25 mouse cellular contexts compared by ENCODE assay signal in genomic region chr1:60904456-60904978, GRCm38 (mm10). TPM values are rescaled to one million over a fixed set of nuclear protein-coding genes. Genes with fewer than 3 reads are reported as not detected.
"Had no signal": no experiment of that assay in that cellular context is flagged by ENCODE, and none has a peak within 500 bp of the region (broad histone marks: within the 10 kb centered on the region; RNA-seq: fewer than 3 reads in every experiment).

No protein-coding gene starts in this region.

- H3K27ac ChIP-seq: liver, embryonic 15.5 days; lung, embryonic 15.5 days; macrophage; midbrain, embryonic 13.5 days; midbrain, embryonic 15.5 days; neural tube, embryonic 12.5 days; stomach, embryonic 15.5 days; stomach, postnatal 0 days had no signal

- H3K9me3 ChIP-seq: liver, embryonic 15.5 days; lung, embryonic 15.5 days; midbrain, embryonic 13.5 days; midbrain, embryonic 15.5 days; neural tube, embryonic 12.5 days; stomach, embryonic 15.5 days had no signal

- H3K9ac ChIP-seq: liver, embryonic 15.5 days; liver, postnatal 0 days; lung, embryonic 15.5 days; midbrain, embryonic 13.5 days; midbrain, embryonic 15.5 days; neural tube, embryonic 12.5 days; stomach, embryonic 15.5 days had no signal

- H3K4me3 ChIP-seq: liver, embryonic 15.5 days; lung, embryonic 15.5 days; megakaryocyte, embryonic 14.5 days; midbrain, embryonic 13.5 days; midbrain, embryonic 15.5 days; neural tube, embryonic 12.5 days; stomach, embryonic 15.5 days had no signal

- H3K4me2 ChIP-seq: liver, embryonic 15.5 days; lung, embryonic 15.5 days; midbrain, embryonic 11.5 days; midbrain, embryonic 13.5 days; midbrain, embryonic 15.5 days; neural tube, embryonic 12.5 days; stomach, embryonic 15.5 days had no signal

- H3K27me3 ChIP-seq: liver, embryonic 15.5 days; lung, embryonic 15.5 days; megakaryocyte, embryonic 14.5 days; midbrain, embryonic 13.5 days; midbrain, embryonic 15.5 days; neural tube, embryonic 12.5 days; stomach, embryonic 15.5 days had no signal

- ATAC-seq: liver, postnatal 0 days; lung, postnatal 0 days; midbrain, embryonic 13.5 days; midbrain, embryonic 15.5 days had no signal

- H3K4me1 ChIP-seq: liver, embryonic 15.5 days; lung, embryonic 15.5 days; midbrain, embryonic 13.5 days; midbrain, embryonic 15.5 days; neural tube, embryonic 12.5 days; stomach, embryonic 15.5 days had no signal

- H3K36me3 ChIP-seq: liver, embryonic 15.5 days; lung, embryonic 15.5 days; midbrain, embryonic 13.5 days; midbrain, embryonic 15.5 days; neural tube, embryonic 12.5 days; stomach, embryonic 15.5 days had no signal

- DNase-seq: liver, postnatal 0 days; lung, adult 2 months; lung, postnatal 14 days; lung, postnatal 36 days; retina, postnatal 1 day; right cerebral cortex, adult 18-20 months; right cerebral cortex, postnatal 4 days; spleen, adult 18-20 months; thymus, adult 2 months; thymus, postnatal 25 days; thymus, postnatal 4 days had no signal

RNA-seq across cellular contexts. Expression of gene Ctla4, which starts 17.7 kb away (rescaled TPM):
- total RNA-seq: midbrain, postnatal 0 days had no signal
- polyA plus RNA-seq: liver, embryonic 15.5 days; liver, postnatal 0 days; lung, postnatal 0 days; macrophage; midbrain, embryonic 11.5 days; midbrain, embryonic 13.5 days; midbrain, embryonic 15.5 days; midbrain, postnatal 0 days; neural tube, embryonic 12.5 days; neural tube, embryonic 14.5 days; stomach, embryonic 15.5 days; stomach, postnatal 0 days; testis, adult 2 months had no signal
